Mouse (Mus musculus) kidney, adult 11 months (tissue): Measurements from ENCODE around the gene Mrpl23.

ENCODE experiments used
- DNase-seq: peaks from one replicate; pipeline ENCODE4 v3.0.0; 2022

Gene Mrpl23

DNA sequence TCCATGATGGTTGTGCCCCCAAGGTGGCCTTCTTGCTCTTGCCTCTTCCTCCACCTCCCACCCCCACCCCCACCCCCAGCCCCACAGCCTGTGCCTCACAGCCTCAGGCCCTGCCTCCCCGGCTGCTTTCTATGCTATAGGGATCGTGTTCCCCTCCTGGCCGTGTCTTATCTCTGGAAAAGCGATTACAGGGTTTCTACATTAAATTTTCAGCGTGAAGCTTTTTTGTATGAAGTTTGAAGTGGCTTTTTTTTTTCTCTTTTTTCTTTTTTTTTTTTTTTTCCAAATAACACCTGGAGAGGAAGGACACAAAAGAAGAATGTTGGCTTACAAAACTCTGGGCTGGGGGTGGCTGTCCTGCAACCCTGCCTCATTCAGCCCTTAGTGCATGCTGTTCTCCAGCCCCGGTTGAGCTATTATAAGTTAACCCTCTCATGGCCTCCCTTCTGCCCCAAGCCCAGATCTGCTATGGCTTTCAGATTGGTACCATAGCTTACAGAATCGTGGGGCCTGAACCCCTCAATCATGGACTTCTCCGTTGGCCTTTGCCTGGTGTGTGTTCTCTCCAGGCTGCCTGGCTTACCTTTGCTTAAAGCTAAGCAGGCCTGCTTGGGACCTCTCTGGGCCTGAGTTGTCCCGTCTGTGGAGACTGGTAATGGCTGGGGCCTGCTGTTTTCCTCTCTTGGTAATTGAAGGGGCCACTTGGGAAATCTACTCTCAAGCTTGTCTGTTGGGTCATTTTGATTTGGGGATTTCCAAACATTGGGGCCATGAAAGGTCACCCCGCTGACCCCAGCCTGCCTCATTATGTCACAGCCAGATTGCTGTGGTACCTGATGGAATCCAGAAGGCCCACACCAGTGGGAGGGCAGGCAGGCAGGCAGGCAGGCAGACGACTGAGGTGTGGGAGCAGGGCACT is 21.2 kb downstream of the Mrpl23 start:
- no peak for DNase-seq

DNA sequence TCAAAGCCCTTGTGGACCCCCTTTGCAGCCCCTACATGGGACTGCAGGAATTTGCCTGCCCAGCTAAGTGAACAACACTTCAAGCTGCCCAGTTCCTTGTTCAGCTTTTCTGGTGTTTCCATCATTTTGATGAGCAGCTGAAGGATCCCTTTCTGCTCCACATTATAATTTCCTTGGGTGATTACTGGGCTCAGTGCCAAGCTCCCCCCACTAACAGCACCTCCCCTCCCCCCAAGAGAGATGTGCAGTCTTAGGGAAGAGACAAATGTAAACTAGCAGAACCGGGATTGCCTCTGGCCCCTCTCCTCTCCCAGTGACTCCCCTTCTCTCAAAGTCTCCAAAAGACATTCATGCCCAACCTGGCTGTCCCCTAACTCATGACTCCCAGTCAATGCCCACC is 22.1 kb downstream of the Mrpl23 start:
- DNase-seq = no peak

DNA sequence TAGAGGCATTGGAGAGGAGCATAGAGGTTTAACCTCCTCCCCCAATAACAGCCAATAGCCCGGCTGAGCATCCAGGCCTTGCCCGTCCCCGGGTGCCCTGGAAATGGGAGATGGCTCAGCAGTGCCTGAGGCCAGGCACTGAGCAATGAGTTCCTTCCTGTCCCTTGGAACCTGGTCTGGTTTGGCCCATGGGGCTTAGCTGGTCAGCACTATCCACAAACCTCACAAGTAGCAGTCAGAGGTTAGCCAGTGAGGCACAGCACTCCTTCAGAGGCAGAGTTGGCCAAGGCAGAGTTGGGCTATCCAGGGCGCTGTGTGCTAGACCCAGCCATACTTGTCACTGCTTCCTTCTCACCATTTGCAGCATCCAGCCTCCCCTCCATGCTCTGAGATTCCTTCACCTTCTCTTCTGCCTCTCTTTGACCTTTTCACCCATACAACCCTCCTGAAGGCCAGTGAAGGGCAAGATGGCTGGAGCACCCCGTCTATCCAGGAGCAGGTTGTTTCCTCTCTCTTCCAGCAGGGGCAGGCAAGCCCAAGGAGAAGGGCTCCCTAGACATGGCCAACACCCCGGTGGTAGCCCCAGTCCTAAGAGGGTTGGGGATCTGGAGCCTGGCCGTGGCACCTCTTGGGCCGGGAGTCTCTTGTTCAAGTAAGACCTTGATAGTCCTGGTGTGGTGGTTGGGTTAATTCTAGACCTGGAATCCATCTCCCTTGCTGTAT is 23.0 kb downstream of the Mrpl23 start:
- DNase-seq = no peak

DNA sequence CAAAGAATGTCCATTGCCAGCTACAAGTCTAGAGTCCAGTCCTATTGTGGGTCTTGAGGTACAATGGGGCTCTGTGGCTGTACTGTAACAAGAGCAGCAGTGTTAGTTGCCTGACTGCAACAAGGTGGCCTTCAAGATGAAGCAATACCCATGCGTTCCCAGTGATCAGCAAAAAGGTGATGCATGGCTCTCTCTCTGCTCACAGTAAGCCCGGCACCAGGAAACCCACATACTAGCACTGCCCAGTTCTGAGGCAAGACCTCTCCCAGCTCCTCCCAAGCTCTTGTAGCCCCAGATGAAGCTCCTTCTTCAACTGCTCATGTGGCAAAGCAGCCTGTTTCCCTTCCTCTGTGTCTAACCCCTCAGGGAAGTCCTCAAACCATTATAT is 23.6 kb downstream of the Mrpl23 start:
- no peak for DNase-seq

DNA sequence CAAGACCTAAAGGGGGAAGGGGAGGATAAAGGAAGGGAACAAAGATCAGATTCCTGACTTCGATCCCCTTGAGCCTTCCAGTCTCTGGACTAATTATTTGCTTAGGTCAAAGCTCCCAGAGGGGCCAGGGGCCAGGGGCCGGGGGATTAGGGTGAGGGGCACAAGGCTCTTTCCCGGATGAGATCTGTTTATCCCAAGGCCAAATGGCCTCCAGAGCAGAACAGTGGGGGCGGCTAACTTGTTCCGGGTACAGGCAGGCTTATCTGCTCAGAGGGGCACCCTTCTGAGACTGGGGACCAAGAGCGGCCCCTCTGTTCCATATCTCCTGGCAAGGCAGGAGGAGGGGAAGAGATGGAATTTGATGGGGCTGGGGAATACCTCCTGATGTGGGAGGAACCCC is 25.2 kb downstream of the Mrpl23 start:
- DNase-seq = no peak

DNA sequence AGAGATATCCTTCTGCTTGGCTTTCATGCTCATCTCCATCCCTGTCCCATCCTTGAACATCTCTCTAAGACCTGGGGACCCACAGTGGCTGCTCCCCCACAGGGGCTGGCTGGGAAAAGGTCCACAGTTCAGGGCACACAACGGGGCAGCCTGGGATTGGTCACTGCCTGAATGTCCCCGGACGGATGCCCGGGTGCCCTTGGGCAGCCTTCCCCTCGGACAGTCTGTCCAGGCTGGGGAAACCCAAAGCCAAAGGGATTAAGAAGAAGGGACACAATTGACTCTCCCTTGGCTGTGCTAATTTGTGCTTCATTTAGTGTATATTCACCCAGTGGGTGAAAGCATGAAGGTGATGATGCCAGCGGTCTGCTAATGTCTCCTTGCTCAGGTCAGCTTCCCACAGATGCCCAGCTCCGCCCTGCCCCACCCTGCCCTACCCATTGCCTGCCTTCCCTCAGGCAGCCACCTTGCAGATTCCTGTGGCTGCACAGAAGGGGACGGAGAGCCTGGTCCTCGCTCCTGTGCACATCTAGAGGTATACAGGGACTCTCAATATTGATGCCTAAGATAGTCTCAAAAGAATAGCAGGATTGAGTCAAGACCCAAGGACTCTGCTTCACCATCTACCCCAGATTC is 26.1 kb downstream of the Mrpl23 start:
- no peak for DNase-seq

DNA sequence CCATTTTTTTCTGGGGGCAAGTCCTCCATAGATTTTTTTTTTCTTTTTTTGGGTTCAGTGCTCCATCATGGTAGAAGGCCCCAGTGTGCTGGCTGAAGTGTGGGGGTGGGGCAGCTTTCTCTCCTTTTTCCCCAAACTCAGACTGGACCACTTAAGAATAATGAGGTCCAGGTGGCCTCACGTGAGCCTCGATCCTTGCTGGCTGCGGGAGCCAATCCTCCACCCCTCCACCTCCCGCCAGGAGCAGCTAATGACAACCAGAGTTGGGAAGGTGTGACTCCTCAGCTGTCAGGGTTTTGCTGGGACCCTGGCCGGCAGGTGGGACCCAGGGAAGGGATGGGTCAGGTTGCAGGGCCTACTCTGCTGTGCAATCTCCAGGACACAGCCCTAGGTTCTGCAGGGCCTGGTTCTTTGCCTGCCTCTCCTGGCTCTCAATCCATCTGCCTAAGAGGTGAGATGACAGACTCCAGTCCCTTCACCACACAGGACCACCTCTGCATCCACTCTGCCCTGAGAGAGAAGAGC is 27.2 kb downstream of the Mrpl23 start:
- no peak for DNase-seq

DNA sequence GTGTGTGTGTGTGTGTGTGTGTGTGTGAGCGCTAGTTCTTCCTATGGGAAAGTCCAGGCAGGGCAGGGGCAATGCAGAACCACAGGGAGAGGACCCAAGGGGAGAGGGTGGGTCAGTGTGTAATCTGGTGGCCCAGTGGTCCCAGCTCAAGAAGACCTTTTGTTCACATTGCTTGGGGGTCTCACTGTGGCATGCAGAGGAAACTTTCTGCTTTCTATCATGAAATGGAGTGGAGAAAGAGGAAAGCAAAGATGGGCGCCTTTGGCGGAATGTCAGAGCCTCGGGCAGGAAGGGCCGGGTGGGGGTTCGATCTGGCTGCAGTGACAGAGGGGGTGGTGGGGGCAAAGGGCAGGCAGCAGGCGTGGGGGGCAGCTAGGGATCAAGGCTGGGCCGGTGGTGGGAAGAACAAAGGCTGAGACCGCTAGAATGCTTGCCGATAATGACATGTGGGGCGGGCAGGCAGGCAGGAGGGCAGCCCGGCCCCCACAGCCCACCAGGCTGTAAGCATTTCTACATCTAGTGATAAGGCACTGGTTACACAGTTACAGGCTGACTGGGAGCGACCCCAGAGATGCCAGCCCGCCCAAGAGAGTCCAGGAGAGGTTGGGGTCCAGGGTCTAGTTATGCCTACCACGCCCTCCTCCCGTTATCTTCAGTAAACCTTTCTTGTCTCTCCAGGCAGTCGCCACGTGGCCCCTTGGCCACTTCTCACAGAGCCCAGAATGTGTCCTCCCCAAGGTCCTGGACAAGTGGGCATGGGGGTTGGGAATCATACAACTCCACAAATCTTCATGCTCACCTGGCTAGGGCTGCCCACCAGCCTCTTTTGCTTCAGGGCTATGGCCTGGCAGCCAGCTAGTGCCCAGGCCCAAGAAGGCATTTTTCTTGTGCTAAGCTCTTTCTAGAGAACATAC is 28.7 kb downstream of the Mrpl23 start:
- DNase-seq = no peak

DNA sequence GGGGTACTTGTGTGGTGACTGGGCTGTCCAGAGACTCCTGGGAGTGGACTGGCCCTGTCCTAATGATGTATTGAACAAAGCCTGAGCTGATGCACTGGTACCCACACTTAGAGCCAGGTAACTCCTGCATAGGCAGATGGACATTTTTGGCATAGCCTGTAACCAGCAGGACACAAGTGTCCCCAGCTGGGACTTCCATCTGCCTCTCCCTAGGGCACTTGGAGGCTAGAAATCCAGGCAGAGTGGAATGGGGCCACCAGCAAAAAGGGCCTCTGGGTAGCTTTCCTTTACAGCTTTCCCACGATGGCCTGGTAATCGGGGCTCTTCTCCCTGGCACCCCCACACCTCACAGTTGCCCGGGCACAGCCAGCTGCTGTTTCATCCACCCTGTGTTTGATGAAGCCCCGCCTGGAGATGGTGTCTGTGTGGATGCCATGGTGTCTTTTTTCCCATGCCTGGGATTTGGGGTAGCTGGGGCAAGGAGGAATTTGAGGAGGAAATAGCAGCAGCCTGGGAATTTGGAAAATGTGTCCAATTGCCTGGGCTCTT is 29.4 kb downstream of the Mrpl23 start:
- no peak for DNase-seq

DNA sequence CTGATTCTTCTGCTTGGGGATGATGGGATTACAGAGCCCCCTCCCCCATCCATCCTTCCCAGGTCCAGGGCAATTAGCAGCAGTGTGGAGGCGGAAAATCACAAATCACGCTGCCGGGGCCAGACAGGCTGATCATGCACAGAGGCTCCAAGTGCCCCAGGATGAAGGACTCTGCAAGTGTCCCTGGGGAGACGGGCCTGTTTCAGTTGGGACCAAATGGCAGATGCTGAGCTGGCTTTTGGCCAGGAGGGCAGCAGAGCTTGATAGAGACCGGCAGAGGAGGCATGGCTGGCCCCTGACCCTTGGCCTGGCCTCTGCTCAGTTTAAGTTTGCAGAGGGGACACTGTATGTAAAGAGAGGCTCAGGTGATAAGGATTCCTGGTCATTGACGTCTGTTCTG is 30.7 kb downstream of the Mrpl23 start:
- no peak for DNase-seq

DNA sequence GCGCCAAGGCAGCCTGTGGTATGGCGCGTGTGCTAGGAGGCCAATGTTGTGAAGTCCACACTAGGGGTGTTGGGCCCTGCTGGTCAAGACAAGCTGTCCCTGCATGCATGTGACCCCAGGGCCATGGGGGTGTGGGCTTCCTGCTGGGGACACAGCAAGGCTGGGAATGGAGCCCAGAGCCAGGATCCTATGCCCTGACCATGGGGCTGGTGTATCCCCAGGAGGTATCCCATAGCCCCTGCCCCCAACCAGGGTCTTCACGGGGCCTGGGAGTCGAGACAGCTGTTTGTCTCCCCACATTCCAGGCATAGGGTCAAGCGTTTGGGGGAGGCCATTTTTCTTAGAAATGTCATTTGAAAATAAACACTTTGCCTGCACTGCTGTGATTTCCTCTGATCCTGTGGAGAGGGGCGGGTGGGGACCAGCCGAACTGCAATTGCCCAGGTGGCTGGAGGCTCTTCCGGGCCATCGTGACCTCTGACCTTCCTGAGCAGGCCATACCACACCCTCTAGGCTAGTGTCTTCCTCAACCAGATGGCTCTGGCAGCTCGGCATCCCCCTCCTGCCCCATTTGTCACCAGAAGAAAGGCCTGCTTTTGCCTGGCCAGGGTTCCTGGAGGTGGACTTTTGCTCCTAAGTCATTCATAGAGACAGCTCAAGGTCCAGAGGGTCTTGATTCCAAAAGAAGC is 32.6 kb downstream of the Mrpl23 start:
- DNase-seq = no peak

DNA sequence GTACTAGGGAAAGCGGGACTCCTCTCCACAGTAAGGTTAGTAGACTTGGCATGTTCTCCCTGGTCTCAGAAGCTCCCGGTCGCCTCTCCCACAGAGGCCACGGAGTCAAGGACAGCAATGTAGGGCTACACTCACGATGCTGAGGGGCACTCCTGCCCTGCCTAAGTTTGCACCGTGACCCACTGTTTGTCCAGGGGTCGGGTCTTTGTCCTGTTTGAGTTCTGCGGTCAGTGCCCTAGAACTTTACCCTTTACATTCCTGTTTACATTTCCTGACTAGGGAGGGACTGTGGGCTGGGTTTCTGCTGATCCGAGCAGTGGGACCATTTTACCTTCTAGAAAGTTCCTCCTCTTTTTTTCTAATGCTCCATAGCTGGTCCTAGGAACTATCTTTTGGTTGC is 34.0 kb downstream of the Mrpl23 start:
- no peak for DNase-seq

DNA sequence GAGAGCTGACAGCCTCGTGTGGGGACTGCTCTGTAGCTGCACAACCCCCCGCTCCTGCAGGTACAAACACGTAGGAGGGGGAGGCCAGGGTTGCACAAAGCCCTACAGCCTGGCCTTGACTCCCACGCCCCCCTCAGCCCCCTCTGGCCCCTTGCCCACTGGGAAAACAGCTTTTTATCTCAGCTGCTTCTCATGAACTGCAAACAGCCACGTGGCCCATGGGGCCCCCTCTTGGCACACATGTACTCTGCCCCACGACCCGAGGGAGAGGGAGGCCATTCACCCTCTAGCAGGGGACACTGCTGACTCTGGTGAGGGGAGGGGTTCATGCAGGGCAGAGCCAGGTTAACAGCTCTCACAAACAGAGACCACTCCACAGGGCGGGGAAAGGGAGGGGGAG is 36.5 kb downstream of the Mrpl23 start:
- no peak for DNase-seq

DNA sequence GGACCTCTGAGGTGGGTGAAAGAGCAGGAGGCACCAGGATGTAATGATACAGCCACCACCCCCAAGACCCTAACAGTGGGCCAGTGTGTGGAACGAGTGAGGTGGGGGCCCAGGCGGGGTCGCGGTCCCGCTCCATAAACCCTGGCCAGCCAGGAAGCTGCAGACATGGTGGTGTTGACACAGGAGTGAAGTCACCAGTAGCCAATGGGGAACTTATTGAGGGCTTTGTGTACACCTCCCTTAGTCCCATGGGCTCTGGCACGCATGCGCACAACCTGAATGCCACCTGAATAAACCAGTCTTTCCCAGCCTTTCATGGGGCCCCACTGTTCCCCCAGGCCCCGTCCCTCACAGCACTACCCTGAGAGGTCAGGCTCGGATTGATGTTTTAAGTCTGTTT is 38.1 kb downstream of the Mrpl23 start:
- DNase-seq = no peak

DNA sequence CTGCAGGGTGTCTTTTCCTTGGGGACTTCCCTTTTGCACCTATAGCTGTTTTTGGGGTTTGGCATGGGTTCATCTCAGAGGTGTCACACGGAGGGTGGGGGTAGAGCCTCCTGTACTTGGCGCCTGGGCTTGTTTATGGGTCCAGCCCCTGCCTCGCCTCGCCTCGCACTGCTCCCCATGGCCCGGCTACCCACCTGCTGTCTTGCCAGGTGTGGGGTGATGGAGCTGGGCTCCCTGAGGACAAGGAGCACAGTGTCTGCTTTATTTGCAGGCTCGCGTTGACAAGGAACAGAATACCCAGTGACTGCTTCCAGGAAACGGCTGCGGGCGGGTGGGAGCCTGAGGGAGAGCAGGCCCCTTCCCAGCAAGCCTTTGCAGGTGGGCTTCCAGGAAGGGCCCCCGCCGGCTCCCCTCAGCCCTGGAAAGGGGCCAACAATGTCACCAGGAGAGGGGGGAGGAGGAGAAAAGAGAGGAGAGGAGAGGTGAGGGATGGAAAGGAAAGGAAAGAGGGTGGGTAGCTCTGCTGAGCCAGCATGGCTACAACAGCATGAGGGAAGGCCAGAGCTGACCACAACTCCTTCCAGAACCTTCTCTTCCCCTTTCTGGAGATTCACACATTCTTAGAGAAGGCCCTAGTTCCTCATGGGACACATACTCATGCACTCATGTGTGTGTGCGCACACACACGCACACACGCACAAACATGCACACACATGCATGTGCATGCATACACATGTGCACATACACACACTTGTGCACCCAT is 39.2 kb downstream of the Mrpl23 start:
- DNase-seq = no peak

DNA sequence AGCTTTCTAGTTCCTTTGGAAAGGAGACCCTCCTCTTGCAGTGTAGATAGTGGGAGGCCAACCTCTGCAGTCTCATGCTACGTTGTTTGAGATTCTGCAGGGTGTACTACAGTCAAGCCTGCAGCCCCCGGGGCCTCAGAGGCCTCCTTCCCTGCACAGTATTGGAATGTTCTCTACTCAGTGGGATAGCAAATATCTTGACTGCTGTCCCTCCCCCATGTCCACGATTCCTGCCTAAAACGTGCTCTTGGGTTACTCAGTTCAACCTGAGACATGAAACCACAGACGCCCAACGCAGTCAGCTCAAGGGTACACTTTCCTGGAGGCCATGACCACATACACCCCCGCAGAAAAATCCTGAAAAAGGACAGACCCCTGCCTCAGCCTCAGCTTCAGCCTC is 39.9 kb downstream of the Mrpl23 start:
- DNase-seq = no peak

DNA sequence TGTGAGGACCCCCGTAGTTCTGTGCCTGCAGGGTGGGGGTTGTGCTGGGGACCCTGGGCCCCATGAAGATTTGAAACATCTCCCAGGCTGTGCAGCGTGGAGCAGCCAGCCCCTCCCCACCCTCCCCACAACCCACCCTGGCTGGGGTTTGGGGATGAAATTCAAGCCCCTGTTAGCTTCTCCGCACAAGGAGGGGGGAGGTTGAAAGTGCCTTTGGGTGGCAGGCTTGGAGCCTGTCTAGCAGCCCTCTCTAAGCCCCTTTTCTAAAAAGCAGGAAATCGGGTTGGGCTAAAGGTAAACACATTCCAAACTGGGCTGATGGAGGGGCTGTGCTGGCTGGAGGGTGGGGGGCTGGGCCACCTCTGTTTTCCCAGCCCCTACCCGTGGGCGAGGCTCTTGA is 40.5 kb downstream of the Mrpl23 start:
- DNase-seq = no peak

DNA sequence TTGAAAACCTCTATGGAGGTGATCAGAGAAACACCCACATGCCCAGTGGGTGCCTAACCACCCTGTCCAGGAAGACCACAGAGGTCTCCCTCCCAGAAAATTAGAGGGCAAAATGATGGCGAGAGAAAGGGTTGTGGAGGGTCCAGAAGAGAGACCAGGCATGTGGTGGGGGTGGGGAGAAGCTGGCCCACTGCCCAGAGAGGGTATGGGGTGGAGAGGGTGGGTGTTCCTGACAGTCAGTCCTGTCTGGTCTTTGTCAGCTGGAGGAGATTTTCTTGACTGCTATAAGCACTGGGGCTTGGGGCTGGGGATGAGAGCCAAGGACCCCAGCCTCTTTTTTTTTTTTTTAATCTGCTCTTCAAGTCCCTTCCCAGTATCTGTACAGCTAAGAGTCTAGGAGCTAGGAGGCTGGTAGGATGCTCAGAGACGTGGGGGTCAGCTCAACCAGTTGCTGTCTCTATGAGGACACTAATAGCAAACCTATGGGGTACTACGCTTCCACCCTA is 41.7 kb downstream of the Mrpl23 start:
- no peak for DNase-seq

DNA sequence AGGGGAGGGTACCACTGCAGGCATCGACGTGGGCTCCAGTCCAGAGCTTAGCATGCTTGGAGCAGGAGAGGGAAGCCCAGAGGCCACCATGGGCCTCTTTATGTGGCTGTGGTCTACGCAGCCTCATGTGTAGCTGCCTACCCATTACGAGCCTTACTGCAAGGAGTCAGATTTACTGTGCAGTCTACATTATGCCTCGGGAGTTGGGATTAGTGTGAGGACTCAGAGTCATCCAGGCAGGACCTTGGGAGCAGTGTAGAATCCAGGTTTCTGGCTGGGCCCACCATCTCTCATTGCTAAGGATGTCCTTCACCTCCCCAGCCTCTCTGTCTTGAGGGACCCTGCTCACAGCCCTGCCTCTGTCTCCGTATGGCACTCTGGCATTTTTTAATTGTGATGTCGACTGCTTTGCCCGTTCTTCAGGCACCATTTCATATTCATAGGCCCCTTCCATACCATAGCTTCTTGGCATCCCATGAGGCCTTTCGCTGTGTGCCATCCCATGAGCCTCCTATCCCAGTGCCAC is 42.4 kb downstream of the Mrpl23 start:
- no peak for DNase-seq

DNA sequence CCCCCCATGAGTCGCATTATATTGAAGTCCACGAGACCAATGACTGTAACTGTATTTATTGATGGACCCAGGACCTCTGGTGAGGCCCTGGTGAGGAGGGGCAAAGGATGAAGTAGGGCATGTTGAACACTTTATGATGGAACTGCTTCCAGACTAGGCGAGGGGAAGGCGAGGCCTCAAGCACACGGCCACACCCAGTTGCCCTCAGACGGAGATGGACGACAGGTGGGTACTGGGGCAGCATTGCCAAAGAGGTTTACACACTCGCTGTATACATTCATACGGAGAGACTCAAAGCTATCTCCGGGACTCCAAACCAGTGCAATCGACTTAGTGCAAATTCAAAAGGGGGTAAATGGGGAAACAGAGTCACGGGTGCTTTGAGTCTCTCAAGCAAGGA is 43.0 kb downstream of the Mrpl23 start:
- no peak for DNase-seq
